Mouse (Mus musculus) heart, adult 18-20 months (tissue): ENCODE measurements around the gene Gm45837. TPM values are rescaled to one million over a fixed set of nuclear protein-coding genes. Genes with fewer than 3 reads are reported as not detected.
A peak's percentile ranks its signal among the peaks of the same experiment; 100 is the strongest.

ENCODE experiments used
- DNase-seq, 2 experiments: peaks; one replicate each; pipeline ENCODE4 v3.0.0; 2021 to 2022; ENCODE audit warnings: mixed read lengths in 1 of 2
- total RNA-seq, 2 experiments: library from RNA; stranded (reverse); gene quantifications; 2 replicates each; pipeline ENCODE4 v1.2.3; 2021

Gm45837 gene
- total RNA-seq, 2 experiments from 2014 or later, result 2.6 to 3.0 TPM

- no peak for DNase-seq
These were observed 32.4 kb downstream of the Gm45837 start for GRCm38 (mm10) chr7:101443093-101443492.

GRCm38 (mm10) chr7:101444211-101444610, 33.5 kb downstream of the Gm45837 start:
- no peak for DNase-seq

- DNase-seq, result no peak
These were observed 39.2 kb downstream of the Gm45837 start for GRCm38 (mm10) chr7:101449855-101450254.

- DNase-seq, result peak; percentile 89 to 97
These were observed 40.0 kb downstream of the Gm45837 start for GRCm38 (mm10) chr7:101450422-101451401.

- no peak for DNase-seq
These were observed 42.0 kb downstream of the Gm45837 start for GRCm38 (mm10) chr7:101452669-101453068.

GRCm38 (mm10) chr7:101453296-101453695, 42.6 kb downstream of the Gm45837 start:
- DNase-seq, result no peak

- DNase-seq, result peak; percentile 71 to 85
These were observed 43.0 kb downstream of the Gm45837 start for GRCm38 (mm10) chr7:101453725-101454124.

GRCm38 (mm10) chr7:101454479-101454878, 43.8 kb downstream of the Gm45837 start:
- DNase-seq, result peak; percentile 24 to 40

GRCm38 (mm10) chr7:101455141-101455540, 44.5 kb downstream of the Gm45837 start:
- peak; percentile 11 to 23 for DNase-seq

GRCm38 (mm10) chr7:101456318-101456717, 45.6 kb downstream of the Gm45837 start:
- DNase-seq, result no peak

- peak; percentile 44 to 78 for DNase-seq
These were observed 46.1 kb downstream of the Gm45837 start for GRCm38 (mm10) chr7:101456789-101457188.

- DNase-seq, result no peak
These were observed 46.6 kb downstream of the Gm45837 start for GRCm38 (mm10) chr7:101457283-101457682.

- DNase-seq, result peak; percentile 53 to 80
These were observed 47.1 kb downstream of the Gm45837 start for GRCm38 (mm10) chr7:101457801-101458200.

GRCm38 (mm10) chr7:101458278-101458781, 47.6 kb downstream of the Gm45837 start:
- peak in 1 of 2 experiments; percentile 24 for DNase-seq

GRCm38 (mm10) chr7:101459305-101459813, 48.7 kb downstream of the Gm45837 start:
- peak; percentile 31 to 55 for DNase-seq

- DNase-seq, result peak; percentile 25 to 60
These were observed 49.4 kb downstream of the Gm45837 start for GRCm38 (mm10) chr7:101459923-101460607.

- peak; percentile 77 to 87 for DNase-seq
These were observed 49.9 kb downstream of the Gm45837 start for GRCm38 (mm10) chr7:101460608-101460957.

GRCm38 (mm10) chr7:101461571-101461970, 50.9 kb downstream of the Gm45837 start:
- no peak for DNase-seq

GRCm38 (mm10) chr7:101462327-101463068, 51.8 kb downstream of the Gm45837 start:
- DNase-seq, result peak in 1 of 2 experiments; percentile 18

GRCm38 (mm10) chr7:101463665-101464271, 53.1 kb downstream of the Gm45837 start:
- DNase-seq, result no peak

- DNase-seq, result no peak
These were observed 54.2 kb downstream of the Gm45837 start for GRCm38 (mm10) chr7:101464927-101465326.
